ENCODE assay signal across 8 mouse cellular contexts in the genomic region with DNA sequence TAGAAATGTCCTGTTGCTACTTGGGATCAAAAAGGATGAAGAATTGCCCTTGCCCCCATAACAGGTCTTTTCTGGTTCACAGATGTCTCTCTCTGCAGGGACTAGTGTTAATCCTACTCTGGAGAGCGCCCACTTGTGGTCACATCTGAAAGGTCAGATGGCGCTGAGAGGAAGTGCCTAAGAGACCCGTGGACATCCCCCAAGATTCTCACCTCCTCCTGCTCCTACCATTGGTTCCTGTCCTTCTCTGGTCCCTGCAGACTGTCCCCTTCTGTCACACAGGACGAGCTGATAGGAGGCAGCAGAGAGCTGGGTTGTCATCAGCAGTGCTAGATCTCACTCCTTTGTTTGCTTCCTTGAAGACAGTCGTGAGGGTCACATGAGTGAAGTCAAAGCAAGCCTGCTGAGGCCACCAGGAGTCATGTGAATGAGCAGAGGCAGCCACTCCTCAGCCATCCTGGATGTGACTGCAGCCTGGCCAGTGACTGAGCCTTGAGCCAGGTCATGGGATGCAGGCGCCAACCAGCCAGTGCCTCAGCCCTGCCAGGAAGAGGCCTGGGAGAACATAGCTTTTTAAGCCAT.
DNase-seq lines count a peak whose midpoint lies in the region; ATAC-seq lines count a peak whose summit lies in the region.

No protein-coding gene starts in this region.

- intact Hi-C loops in left cerebral cortex, postnatal 4 days (cut with DNase I), result no loop called here

- peak; percentile 30 for DNase-seq in CD4-positive, CD25-positive, alpha-beta regulatory T cell, adult 2 months (ENCODE audit: low read depth, low spot score)
- DNase-seq in left cerebral cortex, postnatal 4 days, result peak; percentile 53
- no peak for DNase-seq in left cerebral cortex, adult 8-10 months (ENCODE audit: low spot score in 2 of 2)
- peak; percentile 13 for DNase-seq in c-Kit-positive CD71-positive TER-119-negative erythroid progenitor cells, embryonic 14.5 days (ENCODE audit: low read depth)
- peak; percentile 69 for DNase-seq in heart, postnatal 4 days
- DNase-seq in lung, postnatal 25 days (ENCODE audit: low spot score), result peak; percentile 32
- no peak for DNase-seq in adipocyte (ENCODE audit: low spot score)

- ATAC-seq in CD4-positive, CD25-positive, alpha-beta regulatory T cell, adult 4 months, result no peak

Comparison
In these comparisons a context has a peak if more than half of its experiments do, and no peak if none do; other contexts are left out.
1. DNase-seq: peak in CD4-positive, CD25-positive, alpha-beta regulatory T cell, adult 2 months (single experiment), left cerebral cortex, postnatal 4 days (single experiment), c-Kit-positive CD71-positive TER-119-negative erythroid progenitor cells, embryonic 14.5 days (single experiment), heart, postnatal 4 days (single experiment) and lung, postnatal 25 days (single experiment); none in left cerebral cortex, adult 8-10 months (0 of 2) and adipocyte (single experiment).